Mouse (Mus musculus): ENCODE results near the gene Slc25a5. TPM values are rescaled to one million over a fixed set of nuclear protein-coding genes. Genes with fewer than 3 reads are reported as not detected.

The Slc25a5 gene
- polyA plus RNA-seq, 1 experiment from 2014 or later: 1,068 TPM

DNA sequence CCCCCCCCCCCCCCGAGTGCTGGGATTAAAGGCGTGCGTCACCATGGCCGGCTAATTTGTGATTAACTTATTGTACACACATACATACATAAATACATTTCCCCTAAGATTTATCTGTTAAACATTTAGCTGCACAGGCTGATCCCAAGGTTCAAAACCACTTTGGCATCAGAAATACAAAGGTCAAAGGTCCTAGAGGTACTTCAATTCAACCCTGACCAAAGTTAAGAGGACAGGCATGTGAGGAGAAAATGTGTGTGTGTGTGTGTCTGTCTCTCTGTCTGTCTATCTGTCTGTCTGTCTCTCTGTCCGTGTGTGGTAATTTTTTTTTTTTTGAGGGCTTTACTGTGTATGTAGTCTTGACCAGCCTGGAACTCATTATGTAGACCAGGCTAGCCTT is 31.4 kb downstream of the Slc25a5 start:
- DNase-seq (ENCODE audit: low spot score): no peak
- Histone ChIP-seq H3K9me3 (no peaks in the 10 kb centered on the region), H3K4me3 (no peak overlapping the region), H3K27ac (no peak overlapping the region), H3K4me1 (no peaks in the 10 kb centered on the region; the same call in 1 of the 2 replicates), H3K27me3 (ENCODE audit: insufficient read depth, poor library complexity, severe bottlenecking) (no peaks in the 10 kb centered on the region), H3K36me3 (no peaks in the 10 kb centered on the region)
- WGBS: 83% methylated on average over 2 of the region's 5 CpGs

DNA sequence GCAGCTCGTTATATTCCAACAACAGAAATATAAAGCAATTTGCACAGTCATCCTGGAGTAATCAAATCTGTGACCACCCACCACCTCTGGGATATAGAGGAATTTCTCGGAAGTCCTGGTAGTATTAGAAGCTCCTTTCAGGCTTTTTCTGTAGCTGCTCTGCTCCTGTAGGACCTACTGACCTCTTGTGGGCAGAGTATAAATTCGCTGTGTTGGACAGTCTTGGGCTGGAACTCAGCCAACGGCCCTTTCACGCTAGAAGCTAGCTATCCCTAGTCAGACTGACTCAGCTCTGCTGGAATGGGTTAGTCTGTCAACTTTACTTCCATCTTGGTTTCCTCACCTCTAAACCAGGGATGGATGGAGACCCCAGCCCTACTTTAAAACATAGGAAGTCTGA is 34.8 kb downstream of the Slc25a5 start:
- Histone ChIP-seq H3K36me3 (no peaks in the 10 kb centered on the region), H3K4me3 (no peak overlapping the region), H3K27ac (no peak overlapping the region), H3K9me3 (no peaks in the 10 kb centered on the region), H3K4me1 (no peaks in the 10 kb centered on the region; the same call in 1 of the 2 replicates), H3K27me3 (ENCODE audit: insufficient read depth, poor library complexity, severe bottlenecking) (no peaks in the 10 kb centered on the region)
- DNase-seq (ENCODE audit: low spot score): no peak
- 36% methylated on average over 5 of the region's 5 CpGs for WGBS

DNA sequence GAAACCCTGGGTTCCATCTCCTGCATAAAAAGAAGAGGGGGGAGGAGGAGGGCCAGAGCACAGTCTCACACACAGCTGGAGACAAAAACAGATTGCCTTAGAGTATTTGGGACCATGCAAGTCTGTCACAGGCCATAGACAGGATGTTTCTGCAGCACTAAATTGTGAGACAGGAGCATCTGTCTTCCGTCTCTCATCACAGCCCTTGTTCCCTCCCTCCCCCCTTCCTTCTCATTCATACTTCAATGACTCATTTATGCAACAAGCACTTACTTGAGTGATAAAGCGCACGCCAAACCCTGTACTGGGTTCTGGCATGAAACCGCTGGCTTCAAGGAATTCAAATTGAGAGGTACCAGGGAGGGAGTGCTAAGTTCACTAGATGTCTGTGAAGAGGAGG is 36.2 kb downstream of the Slc25a5 start:
- no peaks in the 10 kb centered on the region for H3K27me3 ChIP-seq (ENCODE audit: insufficient read depth, poor library complexity, severe bottlenecking)
- 37% methylated on average over 4 of the region's 4 CpGs for WGBS
- no peak for DNase-seq (ENCODE audit: low spot score)
- no peak overlapping the region for H3K27ac ChIP-seq
- no peak overlapping the region for H3K4me3 ChIP-seq
- no peaks in the 10 kb centered on the region; the same call in 1 of the 2 replicates for H3K4me1 ChIP-seq
- H3K36me3 ChIP-seq: no peaks in the 10 kb centered on the region
- no peaks in the 10 kb centered on the region for H3K9me3 ChIP-seq

DNA sequence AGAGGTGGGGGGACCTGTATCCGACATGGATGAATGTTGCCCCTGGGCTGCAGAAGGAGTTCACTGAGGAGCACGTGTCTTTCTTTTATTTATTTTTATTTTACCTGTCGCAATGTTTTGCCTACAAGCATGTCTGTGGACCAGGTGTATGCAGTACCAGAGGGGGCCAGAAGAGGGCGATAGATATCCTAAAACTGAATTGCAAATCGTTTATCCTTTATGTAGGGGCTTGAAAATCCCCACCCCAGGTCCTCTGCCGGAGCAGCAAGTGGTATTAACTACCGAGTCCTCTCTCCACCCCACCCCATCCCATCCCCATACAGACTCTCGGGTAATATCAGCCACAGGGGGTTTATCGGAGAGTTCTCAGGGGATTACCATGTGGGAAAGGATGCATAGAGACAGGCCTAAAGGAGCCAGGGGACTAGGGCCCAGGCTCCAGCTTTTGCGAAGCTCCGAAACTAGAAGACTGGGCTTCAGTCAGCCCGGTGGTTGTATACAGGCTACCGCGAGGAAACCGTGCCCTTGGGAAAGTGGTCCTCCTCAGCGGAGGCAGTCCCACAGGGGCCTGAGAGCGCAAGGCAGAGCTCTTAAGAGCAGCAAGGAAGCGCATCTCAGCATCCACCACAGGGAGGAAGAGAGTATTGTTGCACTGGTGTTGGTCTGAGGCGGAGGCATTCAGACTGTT is 38.1 kb downstream of the Slc25a5 start:
- Histone ChIP-seq H3K9me3 (no peaks in the 10 kb centered on the region), H3K27me3 (ENCODE audit: insufficient read depth, poor library complexity, severe bottlenecking) (no peaks in the 10 kb centered on the region), H3K4me1 (no peaks in the 10 kb centered on the region; the same call in 1 of the 2 replicates), H3K4me3 (peak overlapping the region; percentile 40; the same call in 1 of the 2 replicates), H3K36me3 (no peaks in the 10 kb centered on the region), H3K27ac (0 out of 2 replicates have a peak overlapping the region, but pooled peaks have one; percentile 47)
- WGBS: 26% methylated on average over 19 of the region's 19 CpGs
- no peak for DNase-seq (ENCODE audit: low spot score)

DNA sequence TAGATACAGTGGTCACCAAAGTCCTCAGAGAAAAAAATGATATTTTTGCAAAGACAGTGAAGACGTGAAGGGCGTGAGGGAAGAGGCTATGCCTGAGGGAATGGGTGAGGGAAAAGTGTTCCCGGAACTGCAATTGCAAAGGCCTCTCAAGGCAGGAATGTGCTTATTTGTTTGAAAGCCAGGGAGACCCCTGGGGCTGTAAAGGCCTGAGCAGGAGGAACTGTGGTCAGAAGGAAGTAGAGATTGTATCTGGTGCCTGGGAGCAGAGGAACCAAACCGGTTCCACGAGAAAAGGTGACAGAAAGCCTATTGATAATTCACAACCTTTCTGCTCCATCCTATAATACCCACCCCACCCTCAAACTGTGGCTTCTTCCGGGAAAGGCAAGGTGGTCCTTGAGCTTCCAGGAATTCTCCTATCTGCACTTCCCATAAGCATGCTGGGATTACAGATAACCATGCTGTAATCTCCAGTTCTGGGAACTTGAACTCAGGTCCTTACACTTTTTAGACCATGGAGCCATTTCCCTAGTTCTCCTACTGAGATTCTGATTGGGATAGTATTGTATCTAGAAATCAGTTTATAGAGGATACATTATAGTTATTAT is 41.7 kb downstream of the Slc25a5 start:
- Histone ChIP-seq H3K36me3 (no peaks in the 10 kb centered on the region), H3K27ac (no peak overlapping the region), H3K9me3 (no peaks in the 10 kb centered on the region), H3K27me3 (ENCODE audit: insufficient read depth, poor library complexity, severe bottlenecking) (no peaks in the 10 kb centered on the region), H3K4me3 (no peak overlapping the region), H3K4me1 (no peaks in the 10 kb centered on the region)
- DNase-seq (ENCODE audit: low spot score): no peak
- WGBS: 60% methylated on average over 6 of the region's 6 CpGs

DNA sequence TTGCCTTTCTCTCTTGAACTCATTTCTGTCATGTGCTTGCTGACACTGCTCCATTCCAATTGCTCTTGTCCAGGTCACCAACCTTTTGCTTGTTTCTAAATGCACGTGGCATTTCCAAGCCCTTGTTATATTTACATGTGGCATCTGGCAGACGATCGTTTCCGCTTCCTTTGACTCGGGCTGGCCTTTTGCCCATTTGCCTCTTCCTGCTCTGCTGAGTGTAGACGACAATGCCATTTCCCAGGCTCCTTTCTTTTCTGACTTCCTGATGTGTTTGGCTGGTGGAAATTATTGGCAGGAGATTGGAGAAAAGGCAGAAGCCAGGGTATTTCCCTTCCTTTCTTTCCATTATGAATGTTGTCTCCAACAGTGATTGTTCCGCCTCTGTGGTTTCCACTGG is 43.9 kb downstream of the Slc25a5 start:
- Histone ChIP-seq H3K9me3 (no peaks in the 10 kb centered on the region), H3K27ac (no peak overlapping the region), H3K4me1 (no peaks in the 10 kb centered on the region), H3K36me3 (no peaks in the 10 kb centered on the region), H3K4me3 (no peak overlapping the region), H3K27me3 (ENCODE audit: insufficient read depth, poor library complexity, severe bottlenecking) (no peaks in the 10 kb centered on the region)
- WGBS: 80% methylated on average over 7 of the region's 7 CpGs
- DNase-seq (ENCODE audit: low spot score): no peak

DNA sequence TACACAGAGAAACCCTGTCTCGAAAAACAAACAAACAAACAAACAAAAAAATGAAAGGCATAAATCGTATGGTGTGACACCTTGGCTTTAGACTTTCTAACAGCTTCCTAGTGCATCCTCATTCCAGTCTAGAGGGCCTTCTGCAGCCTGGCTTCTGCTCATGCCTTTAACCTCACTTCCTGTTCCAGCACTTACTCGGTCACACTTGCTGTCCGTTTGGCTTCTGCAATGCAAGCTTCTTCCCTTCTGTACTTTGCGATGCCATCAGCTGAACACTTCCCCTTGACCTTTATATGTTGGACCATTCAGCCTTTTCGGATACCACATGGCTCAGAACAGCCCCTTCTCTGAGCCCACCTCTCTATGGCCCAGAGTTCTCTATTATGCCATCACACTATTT is 46.2 kb downstream of the Slc25a5 start:
- H3K36me3 ChIP-seq: no peaks in the 10 kb centered on the region
- 82% methylated on average over 6 of the region's 6 CpGs for WGBS
- H3K9me3 ChIP-seq: no peaks in the 10 kb centered on the region
- no peaks in the 10 kb centered on the region for H3K4me1 ChIP-seq
- no peak for DNase-seq (ENCODE audit: low spot score)
- H3K4me3 ChIP-seq: no peak overlapping the region
- H3K27me3 ChIP-seq (ENCODE audit: insufficient read depth, poor library complexity, severe bottlenecking): no peaks in the 10 kb centered on the region
- no peak overlapping the region for H3K27ac ChIP-seq

DNA sequence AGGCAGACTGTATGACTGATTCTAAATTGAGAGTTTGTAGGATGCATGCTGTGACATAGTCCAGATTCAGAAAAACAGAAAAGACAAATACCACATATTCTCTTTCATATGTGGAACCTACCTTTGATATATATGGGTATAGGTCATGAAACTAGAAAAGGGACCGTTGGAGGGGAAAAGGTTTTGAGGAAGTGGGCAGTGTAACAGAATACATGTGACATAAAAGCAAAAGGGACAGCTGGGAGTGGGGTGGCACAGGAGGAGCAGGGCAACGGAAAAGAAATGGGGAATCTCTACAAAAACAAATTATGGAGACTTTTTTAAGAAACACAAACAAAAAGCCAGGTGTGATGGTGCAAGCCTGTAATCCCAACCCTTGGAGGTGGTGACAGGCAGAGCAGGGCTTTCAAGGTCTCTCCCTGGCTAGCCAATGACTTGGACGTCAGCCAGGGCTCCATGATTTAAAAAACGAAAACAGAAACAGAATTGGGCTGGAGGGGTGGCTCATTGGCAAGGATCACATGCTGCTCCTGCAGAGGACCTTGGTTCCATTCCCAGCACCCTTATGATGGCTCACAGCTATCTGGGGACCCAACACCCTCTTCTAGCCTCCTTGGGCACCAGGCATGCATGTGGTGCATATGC is 48.0 kb downstream of the Slc25a5 start:
- Histone ChIP-seq H3K27ac (no peak overlapping the region), H3K36me3 (0 out of 2 replicates have a peak, but pooled peaks cover 2% of the 10 kb centered on the region), H3K9me3 (no peaks in the 10 kb centered on the region), H3K27me3 (ENCODE audit: insufficient read depth, poor library complexity, severe bottlenecking) (no peaks in the 10 kb centered on the region), H3K4me3 (no peak overlapping the region), H3K4me1 (no peaks in the 10 kb centered on the region)
- 65% methylated on average over 4 of the region's 4 CpGs for WGBS
- no peak for DNase-seq (ENCODE audit: low spot score)

DNA sequence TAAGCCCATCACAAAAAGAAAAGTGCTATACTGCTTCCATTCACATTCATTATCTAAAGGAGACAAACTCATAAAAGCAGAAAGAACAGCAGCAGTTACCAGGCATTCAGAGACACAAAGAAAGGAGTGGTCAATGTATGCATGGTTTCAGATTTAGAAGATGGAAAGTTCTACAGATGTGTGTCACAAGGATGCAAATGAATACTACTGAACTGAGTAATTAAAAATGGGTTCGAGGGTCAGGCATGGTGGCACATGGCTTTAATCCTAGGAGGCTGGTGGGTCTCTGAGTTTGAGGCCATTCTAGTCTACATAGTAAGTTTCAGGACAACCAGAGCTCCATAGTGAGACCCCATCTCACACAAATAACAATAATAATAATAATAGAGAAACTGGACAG is 51.7 kb downstream of the Slc25a5 start:
- DNase-seq (ENCODE audit: low spot score): no peak
- 71% methylated on average over 1 of the region's 1 CpGs for WGBS

More for the DNA sequence above, 51.7 kb downstream of the Slc25a5 start:
- Histone ChIP-seq H3K27me3 (ENCODE audit: insufficient read depth, poor library complexity, severe bottlenecking) (no peaks in the 10 kb centered on the region), H3K27ac (no peak overlapping the region), H3K4me3 (no peak overlapping the region), H3K36me3 (0 out of 2 replicates have a peak, but pooled peaks cover 3% of the 10 kb centered on the region), H3K9me3 (no peaks in the 10 kb centered on the region), H3K4me1 (no peaks in the 10 kb centered on the region)

Other genes starting within 250 kb of the Slc25a5 start
- gene Pgrmc1, start 197.4 kb upstream of the Slc25a5 start, polyA plus RNA-seq (2016; fragmentation: Nextera tagmentation; extraction: Ambion mirVana): 144 and 196 TPM in 2 replicates
- gene Akap17b, start 150.3 kb upstream of the Slc25a5 start, polyA plus RNA-seq (2016; fragmentation: Nextera tagmentation; extraction: Ambion mirVana): 0.94 and 2.0 TPM in 2 replicates
- 2.2 and 3.1 TPM in 2 replicates for gene Slc25a43, start 52.0 kb upstream of the Slc25a5 start, polyA plus RNA-seq (2016; fragmentation: Nextera tagmentation; extraction: Ambion mirVana)
- 122 and 126 TPM in 2 replicates for gene Ube2a, start 78.2 kb downstream of the Slc25a5 start, polyA plus RNA-seq (2016; fragmentation: Nextera tagmentation; extraction: Ambion mirVana)
- 21.9 and 26.5 TPM in 2 replicates for gene C330007P06Rik, start 78.5 kb downstream of the Slc25a5 start, polyA plus RNA-seq (2016; fragmentation: Nextera tagmentation; extraction: Ambion mirVana)
- 1.2 and 1.9 TPM in 2 replicates for gene Nkrf, start 107.2 kb downstream of the Slc25a5 start, polyA plus RNA-seq (2016; fragmentation: Nextera tagmentation; extraction: Ambion mirVana)
- gene Sept6, start 196.1 kb downstream of the Slc25a5 start, polyA plus RNA-seq (2016; fragmentation: Nextera tagmentation; extraction: Ambion mirVana): 14.9 and 19.0 TPM in 2 replicates

All from heart, embryonic 10.5 days (tissue).